Comparison of ENCODE assay signal across 15 mouse cellular contexts in the genomic region with DNA sequence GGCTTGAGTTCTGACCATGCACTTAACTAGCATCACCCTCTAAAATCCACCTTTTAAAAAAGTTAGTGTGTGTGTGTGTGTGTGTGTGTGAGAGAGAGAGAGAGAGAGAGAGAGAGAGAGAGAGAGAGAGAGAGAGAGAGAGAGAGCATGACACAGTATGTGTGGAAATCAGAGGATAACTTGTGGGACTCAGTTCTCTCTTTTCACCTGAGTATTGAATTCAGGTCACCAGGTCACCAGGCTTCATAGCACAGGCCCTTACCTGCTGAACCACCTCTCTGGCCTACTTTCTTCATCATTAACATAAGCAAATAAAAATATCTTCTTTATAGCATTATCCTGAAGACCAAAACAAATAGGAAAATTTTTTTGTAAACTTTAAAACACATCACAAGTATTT. TPM values are rescaled to one million over a fixed set of nuclear protein-coding genes. Genes with fewer than 3 reads are reported as not detected.
DNase-seq lines count a peak whose midpoint lies in the region; TF ChIP-seq lines count a peak whose summit lies in the region.
"Had no signal": no experiment of that assay in that cellular context is flagged by ENCODE, and none has a peak within 500 bp of the region (broad histone marks: within the 10 kb centered on the region; RNA-seq: fewer than 3 reads in every experiment).

Gene Zfp385b, minus strand, starts transcription at position 101 of the 400 bp plus-strand sequence.

- no peak for DNase-seq in heart, adult 8-10 months (ENCODE audit: low spot score)
- DNase-seq in heart, postnatal 36 days: no peak
- no peak for DNase-seq in left cerebral cortex, adult 2 months (ENCODE audit: extremely low spot score in 1 of 2, low spot score in 2 of 2)
- DNase-seq in left cerebral cortex, adult 11 months (ENCODE audit: low spot score): no peak
- no peak for DNase-seq in layer of hippocampus, postnatal 10 days (ENCODE audit: low spot score in 2 of 2)
- no peak for DNase-seq in left cerebral cortex, postnatal 4 days
- DNase-seq in embryo, embryonic 10 days (ENCODE audit: low spot score): no peak
- DNase-seq: cerebellum, adult 11 months; kidney, postnatal 25 days; lung, postnatal 4 days; thymus, postnatal 14 days had no signal

- intact Hi-C loops in heart, postnatal 36 days (cut with DNase I): no loop called here
- intact Hi-C loops in left cerebral cortex, adult 2 months (cut with DNase I): no loop called here
- intact Hi-C loops in left cerebral cortex, postnatal 4 days (cut with DNase I): no loop called here

- H3K27ac ChIP-seq in left cerebral cortex, adult 2 months: no peak within 1 kb of the TSS
- H3K27ac ChIP-seq: forebrain, embryonic 10.5 days; liver, embryonic 15.5 days had no signal

- no peak within 1 kb of the TSS for H3K4me3 ChIP-seq in left cerebral cortex, adult 2 months
- H3K4me3 ChIP-seq: forebrain, embryonic 10.5 days; heart, embryonic 12.5 days; liver, embryonic 15.5 days had no signal

- TF ChIP-seq CTCF in left cerebral cortex, adult 2 months (IDR thresholded peaks at IDR 0.05): no peak

RNA-seq across cellular contexts. Expression of gene Zfp385b, which starts in this region (rescaled TPM):
- 10 to 100 TPM in 3 of 4 experiments, 1 to 10 TPM in 1; 8.2 to 13.8 (median 12.1) TPM for total RNA-seq in heart, adult 8-10 months (2022)
- total RNA-seq in heart, postnatal 36 days (2021): 1 to 10 TPM; 8.7 to 9.7 TPM
- total RNA-seq in left cerebral cortex, adult 2 months (2021): 10 to 100 TPM; 47.8 to 54.1 TPM
- 10 to 100 TPM; 42.8 to 46.9 TPM for total RNA-seq in layer of hippocampus, postnatal 10 days (2021)
- total RNA-seq in left cerebral cortex, postnatal 4 days (2021): 10 to 100 TPM; 30.5 to 33.0 TPM
- total RNA-seq: MEL had no signal
